In the genomic region with DNA sequence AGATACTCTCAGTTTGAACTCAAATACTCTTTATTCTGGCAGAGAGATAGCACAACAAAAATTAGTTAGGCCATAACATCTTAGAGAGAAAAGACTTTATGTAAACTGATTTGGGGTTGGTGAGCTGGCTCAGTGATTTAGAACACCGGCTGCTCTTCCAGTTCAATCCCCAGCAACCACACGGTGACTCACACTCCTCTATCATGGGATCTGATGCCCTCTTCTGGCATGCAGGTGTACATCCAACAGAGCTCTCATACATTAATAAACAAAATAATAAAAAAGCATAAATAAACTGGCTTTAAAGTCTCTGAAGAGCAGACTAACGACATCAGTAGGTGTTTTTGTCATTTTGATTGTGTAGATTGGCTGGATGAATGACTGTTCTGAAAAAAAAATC, we compare ENCODE assay signal across 22 mouse cellular contexts. TPM values are rescaled to one million over a fixed set of nuclear protein-coding genes. Genes with fewer than 3 reads are reported as not detected.
DNase-seq lines count a peak whose midpoint lies in the region; TF ChIP-seq lines count a peak whose summit lies in the region.
"Had no signal": no experiment of that assay in that cellular context is flagged by ENCODE, and none has a peak within 500 bp of the region (broad histone marks: within the 10 kb centered on the region; RNA-seq: fewer than 3 reads in every experiment).

No protein-coding gene starts in this region.

- TF ChIP-seq RAD21 in CH12.LX (IDR thresholded peaks at IDR 0.05; ENCODE audit: low read depth, low read length) = peak; percentile 29

- no peak overlapping the region for H3K27ac ChIP-seq in gastrocnemius, adult 2 months
- no peak overlapping the region for H3K27ac ChIP-seq in liver, adult 2 months (replicated peaks; ENCODE audit: insufficient read depth, low read depth, low read length)
- no peak overlapping the region for H3K27ac ChIP-seq in CH12.LX (ENCODE audit: insufficient read depth, low read depth)
- H3K27ac ChIP-seq: forebrain, embryonic 13.5 days; limb, embryonic 12.5 days; macrophage; neural tube, embryonic 15.5 days had no signal

- no peaks in the 10 kb centered on the region for H3K27me3 ChIP-seq in liver, adult 2 months (ENCODE audit: control insufficient read depth, insufficient read depth, low read length)
- H3K27me3 ChIP-seq in CH12.LX (replicated peaks) = no peaks in the 10 kb centered on the region
- H3K27me3 ChIP-seq: forebrain, embryonic 13.5 days; heart, embryonic 12.5 days; limb, embryonic 12.5 days; neural tube, embryonic 15.5 days had no signal

- dilution Hi-C loops in CH12.LX (cut with MboI; ENCODE audit: extremely low pct_ligation_motif_present, extremely low pct_unique_long_range_greater_than_20kb, low sequenced_read_pairs) = no loop called here

- H3K9me3 ChIP-seq in CH12.LX (replicated peaks; ENCODE audit: low read length) = no peaks in the 10 kb centered on the region
- H3K9me3 ChIP-seq: forebrain, embryonic 13.5 days; heart, embryonic 12.5 days; limb, embryonic 12.5 days; neural tube, embryonic 15.5 days had no signal

- TF ChIP-seq CTCF in gastrocnemius, adult 2 months (IDR thresholded peaks at IDR 0.05) = peak; percentile 17; the same call in 1 of the 2 replicates
- peak; percentile 33; the same call in 1 of the 2 replicates for TF ChIP-seq CTCF in liver, adult 2 months (IDR thresholded peaks at IDR 0.05; ENCODE audit: low read depth, low read length)
- TF ChIP-seq CTCF in CH12.LX (conservative IDR thresholded peaks at IDR 0.05 in 1 of 2, IDR thresholded peaks at IDR 0.05 in 1 of 2; ENCODE audit: low read depth in 2 of 2, low read length in 2 of 2) = peak; percentile 11 to 42; a peak in 1 of 4 replicates

- TF ChIP-seq EP300 in CH12.LX (IDR thresholded peaks at IDR 0.05; ENCODE audit: low read length) = no peak

- in situ Hi-C loops in CH12.LX (cut with MboI; ENCODE audit: low pct_ligation_motif_present, low pct_unique_long_range_greater_than_20kb, low sequenced_read_pairs) = no loop called here

- 33% methylated on average over 3 of the region's 3 CpGs for WGBS in liver, adult 2 months

- H3K36me3 ChIP-seq in liver, adult 2 months (ENCODE audit: control insufficient read depth, insufficient read depth, low read length) = no peaks in the 10 kb centered on the region
- no peaks in the 10 kb centered on the region for H3K36me3 ChIP-seq in CH12.LX (replicated peaks in 1 of 2; ENCODE audit: control insufficient read depth in 1 of 2, insufficient read depth in 1 of 2, low read length in 1 of 2)

- no peak overlapping the region for H3K4me3 ChIP-seq in gastrocnemius, adult 2 months
- H3K4me3 ChIP-seq in liver, adult 2 months (ENCODE audit: insufficient read depth, low read depth, low read length) = no peak overlapping the region
- no peak overlapping the region for H3K4me3 ChIP-seq in CH12.LX (replicated peaks in 1 of 3; ENCODE audit: low read depth in 2 of 3, low read length in 2 of 3, poor library complexity in 1 of 3)
- H3K4me3 ChIP-seq: forebrain, embryonic 13.5 days; heart, embryonic 12.5 days; limb, embryonic 12.5 days; myocyte; neural tube, embryonic 15.5 days had no signal

- H3K4me2 ChIP-seq in CH12.LX (ENCODE audit: insufficient read depth, low read depth, poor library complexity, severe bottlenecking) = no peak overlapping the region
- H3K4me2 ChIP-seq: forebrain, embryonic 13.5 days; heart, embryonic 12.5 days; limb, embryonic 12.5 days; midbrain, embryonic 11.5 days; neural tube, embryonic 15.5 days had no signal

- H3K9ac ChIP-seq in liver, adult 2 months (ENCODE audit: low read depth, low read length) = no peak overlapping the region
- no peak overlapping the region for H3K9ac ChIP-seq in CH12.LX (ENCODE audit: insufficient read depth, low read depth)
- H3K9ac ChIP-seq: forebrain, embryonic 13.5 days; heart, embryonic 12.5 days; limb, embryonic 12.5 days; neural tube, embryonic 15.5 days had no signal

- H3K79me2 ChIP-seq in liver, adult 2 months (ENCODE audit: control insufficient read depth, insufficient read depth, low read length) = no peaks in the 10 kb centered on the region
- no peaks in the 10 kb centered on the region for H3K79me2 ChIP-seq in CH12.LX (replicated peaks; ENCODE audit: control insufficient read depth, extremely low read depth, insufficient read depth, poor library complexity, severe bottlenecking)

- no peak for TF ChIP-seq POLR2A in liver, adult 2 months (IDR thresholded peaks at IDR 0.05; ENCODE audit: extremely low read depth, insufficient read depth, low read length)
- no peak for TF ChIP-seq POLR2A in CH12.LX (IDR thresholded peaks at IDR 0.05; ENCODE audit: low read depth, low read length)

- intact Hi-C loops in gastrocnemius, adult 2 months (cut with DNase I) = no loop called here
- intact Hi-C loops in gastrocnemius, postnatal 36 days (cut with DNase I) = no loop called here

- DNase-seq in gastrocnemius, adult 2 months = no peak
- DNase-seq in gastrocnemius, postnatal 36 days = no peak
- peak; percentile 42 for DNase-seq in liver, adult 2 months (ENCODE audit: extremely low read depth, low read depth, low spot score)
- no peak for DNase-seq in liver
- DNase-seq in CH12.LX (ENCODE audit: extremely low read depth) = no peak
- peak; percentile 13 to 25 for DNase-seq in adrenal gland, postnatal 36 days
- DNase-seq in heart, adult 11 months = no peak
- DNase-seq in right cerebral cortex, postnatal 4 days = no peak
- DNase-seq: cerebellum, adult 11-12 months; cerebellum, postnatal 25 days; heart, postnatal 36 days; kidney, adult 9 months; lung, adult 2 months; right cerebral cortex, postnatal 25 days; thymus, postnatal 36 days had no signal

- H3K4me1 ChIP-seq in liver, adult 2 months (ENCODE audit: control insufficient read depth, insufficient read depth, low read length) = no peaks in the 10 kb centered on the region
- H3K4me1 ChIP-seq in CH12.LX (ENCODE audit: control insufficient read depth in 1 of 2, insufficient read depth in 2 of 2) = no peaks in the 10 kb centered on the region
- H3K4me1 ChIP-seq: forebrain, embryonic 13.5 days; heart, embryonic 12.5 days; limb, embryonic 12.5 days; neural tube, embryonic 15.5 days had no signal

TF ChIP-seq in CH12.LX, 34 proteins besides CTCF, POLR2A, EP300 and RAD21:
- peak; percentile 14 for TF ChIP-seq SMC3 (IDR thresholded peaks at IDR 0.05; ENCODE audit: low read depth, low read length)
- no peak for TF ChIP-seq BHLHE40 (IDR thresholded peaks at IDR 0.05; ENCODE audit: low read depth, low read length)

RNA-seq across cellular contexts. Expression of a gene that starts 21.8 kb away (rescaled TPM):
- 1 to 10 TPM; 3.1 to 5.7 TPM for total RNA-seq in gastrocnemius, adult 2 months (2021)
- 1 to 10 TPM; 3.9 to 6.9 TPM for total RNA-seq in gastrocnemius, postnatal 36 days (2021)
- 0.09 and 1.7 TPM in 2 replicates for total RNA-seq in liver, adult 2 months (2014; rRNA removed)
- polyA plus RNA-seq in liver, adult 2 months (2012; rRNA removed) = 0.02 TPM in 1 of 2 replicates, not detected in the other
- total RNA-seq in CH12.LX (2012; rRNA removed) = 0.04 and 0.17 TPM in 2 replicates
- 0.07 and 0.12 TPM in 2 replicates for total RNA-seq in CH12.LX (2014; rRNA removed)
- 0.23 and 0.63 TPM in 2 replicates for polyA plus RNA-seq in CH12.LX (2012; ENCODE audit: insufficient read length, low read depth)
- total RNA-seq in adrenal gland, postnatal 36 days (2021) = 1 to 10 TPM; 4.8 to 6.9 TPM

Comparison
In these comparisons a context has a peak if more than half of its experiments do, and no peak if none do; other contexts are left out.
1. DNase-seq: peak in liver, adult 2 months (single experiment) and adrenal gland, postnatal 36 days (2 of 2); none in gastrocnemius, adult 2 months (single experiment), gastrocnemius, postnatal 36 days (0 of 2), liver (single experiment), CH12.LX (single experiment), heart, adult 11 months (single experiment) and right cerebral cortex, postnatal 4 days (single experiment).
2. Peak in every context shown above with its lines, with median percentiles within 50 percentile points of each other: CTCF ChIP-seq.